Mouse (Mus musculus) G1E (cell line): ENCODE data around the gene S100a13. TPM values are rescaled to one million over a fixed set of nuclear protein-coding genes. Genes with fewer than 3 reads are reported as not detected.
A peak's percentile ranks its signal among the peaks of the same experiment; 100 is the strongest.

Experiments used
- ATAC-seq: 2 replicates; pipeline ENCODE4 v1.8.0; 2016; ENCODE audit warnings: mild to moderate bottlenecking; ENCODE audit not compliant: insufficient number of reproducible peaks, poor library complexity, low FRiP score, severe bottlenecking; ENCODE audit errors: extremely low read depth
- DNase-seq: peaks from one replicate; pipeline ENCODE4 v3.0.0; 2012; ENCODE audit warnings: low spot score
- H3K27me3 ChIP-seq: 2 replicates; pipeline ENCODE4 v1.6.1; 2012; ENCODE audit warnings: mild to moderate bottlenecking, low read length, inconsistent platforms; ENCODE audit not compliant: insufficient read depth
- H3K36me3 ChIP-seq: replicated peaks from 2 replicates; pipeline ENCODE3; 2012; ENCODE audit warnings: mild to moderate bottlenecking, inconsistent platforms
- H3K4me1 ChIP-seq: 2 replicates; pipeline ENCODE4 v1.6.1; 2012; ENCODE audit warnings: low read depth, low read length, inconsistent platforms, mixed read lengths; ENCODE audit not compliant: insufficient read depth
- H3K4me3 ChIP-seq: 2 replicates; pipeline ENCODE4 v1.5.1; 2012; ENCODE audit warnings: low read depth, mild to moderate bottlenecking, inconsistent platforms, low read length, moderate library complexity, mixed read lengths
- H3K9me3 ChIP-seq: replicated peaks from 2 replicates; pipeline ENCODE4 v1.6.1; 2012; ENCODE audit warnings: inconsistent platforms
- CTCF ChIP-seq: IDR thresholded peaks from 2 replicates; pipeline ENCODE4 v1.5.1; 2012; ENCODE audit warnings: low read depth, low read length, inconsistent platforms, mixed read lengths
- GATA1 ChIP-seq: IDR thresholded peaks from 2 replicates; pipeline ENCODE4 v1.6.1; 2012; ENCODE audit warnings: borderline replicate concordance, low read length, inconsistent platforms, mixed read lengths
- GATA2 ChIP-seq: IDR thresholded peaks from 2 replicates; pipeline ENCODE4 v1.6.1; 2012; ENCODE audit warnings: low read depth, low read length, inconsistent platforms, borderline replicate concordance
- POLR2AphosphoS5 ChIP-seq: IDR thresholded peaks from 2 replicates; pipeline ENCODE4 v1.6.1; 2012; ENCODE audit warnings: low read depth, low read length, inconsistent platforms; ENCODE audit not compliant: insufficient replicate concordance
- TAL1 ChIP-seq: conservative IDR thresholded peaks from 2 replicates; pipeline ENCODE4 v1.6.1; 2012; ENCODE audit warnings: low read depth, low read length, inconsistent platforms, mixed read lengths
- polyA plus RNA-seq: library from polyadenylated mRNA; stranded (reverse); fragments of >175 nt; gene quantifications from 2 replicates; pipeline ENCODE4 v1.2.3, GENCODE M21; 2012
- total RNA-seq, 2 experiments: library from RNA; stranded (forward) in 1 of 2; stranded (reverse) in 1 of 2; fragments of 200-1000 nt in 1 of 2; fragments of >200 nt in 1 of 2; fragmentation: Nextera tagmentation in 1 of 2; gene quantifications; 2 replicates each; pipeline ENCODE4 v1.2.3; 2014 to 2017

Gene S100a13
- total and polyA plus RNA-seq, 3 experiments = 2.4 to 67.3 (median 25.3) TPM

DNA sequence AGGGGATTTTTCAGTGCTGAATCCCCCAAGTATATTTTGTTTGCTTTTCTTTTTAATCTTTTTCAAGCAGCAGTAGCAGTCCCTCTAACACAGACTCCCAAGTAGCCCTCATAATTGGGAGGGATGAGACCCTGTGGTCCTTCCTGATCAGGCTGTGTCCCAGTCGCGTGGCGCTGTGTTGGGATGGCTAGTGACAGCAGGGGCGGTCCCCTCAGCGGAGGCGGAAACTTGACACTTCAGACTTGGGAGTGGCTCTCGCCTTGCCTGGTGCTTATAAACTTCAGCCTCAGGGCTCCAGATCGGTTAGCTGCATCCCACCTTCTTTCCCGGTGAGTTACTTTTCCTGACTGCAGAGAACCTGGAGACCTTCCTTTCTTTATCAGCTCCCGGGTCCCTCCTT lies 456 bp downstream of the S100a13 start:
- Histone ChIP-seq H3K9me3 (no peaks in the 10 kb centered on the region), H3K27me3 (no peaks in the 10 kb centered on the region), H3K36me3 (peaks cover 35% of the 10 kb centered on the region), H3K4me1 (peaks cover 32% of the 10 kb centered on the region), H3K4me3 (peak overlapping the region; percentile 70)
- TF ChIP-seq CTCF (no peak), TAL1 (no peak), POLR2AphosphoS5 (no peak), GATA2 (no peak), GATA1 (no peak)
- DNase-seq = peak; percentile 67
- ATAC-seq = peak; percentile 88

DNA sequence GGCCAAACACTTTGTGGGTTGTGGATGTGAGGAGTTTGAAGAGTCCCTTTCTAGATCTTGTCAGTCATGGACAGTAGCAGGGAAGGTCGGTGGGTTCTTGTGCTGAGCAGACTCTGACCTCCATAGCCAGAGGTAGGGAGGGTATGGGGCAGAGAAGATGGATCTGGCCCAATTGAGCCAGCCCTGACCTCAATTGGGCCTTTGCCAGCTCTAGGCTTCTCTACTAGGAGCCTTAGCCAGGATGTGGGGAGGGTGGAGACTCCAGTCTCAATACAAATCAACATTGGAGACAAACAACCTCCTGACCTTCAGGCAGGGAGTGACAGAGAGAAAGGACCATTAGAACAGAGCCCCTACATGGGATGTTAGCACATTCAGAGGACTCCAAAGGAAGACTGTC lies 1.0 kb downstream of the S100a13 start:
- ATAC-seq = no peak
- no peak for DNase-seq
- no peaks in the 10 kb centered on the region for H3K9me3 ChIP-seq
- H3K4me1 ChIP-seq = peaks cover 32% of the 10 kb centered on the region
- peak overlapping the region; percentile 70 for H3K4me3 ChIP-seq
- no peak for TF ChIP-seq POLR2AphosphoS5
- no peak for TF ChIP-seq GATA1
- no peak for TF ChIP-seq GATA2
- no peak for TF ChIP-seq CTCF
- H3K36me3 ChIP-seq = peaks cover 35% of the 10 kb centered on the region
- H3K27me3 ChIP-seq = no peaks in the 10 kb centered on the region

DNA sequence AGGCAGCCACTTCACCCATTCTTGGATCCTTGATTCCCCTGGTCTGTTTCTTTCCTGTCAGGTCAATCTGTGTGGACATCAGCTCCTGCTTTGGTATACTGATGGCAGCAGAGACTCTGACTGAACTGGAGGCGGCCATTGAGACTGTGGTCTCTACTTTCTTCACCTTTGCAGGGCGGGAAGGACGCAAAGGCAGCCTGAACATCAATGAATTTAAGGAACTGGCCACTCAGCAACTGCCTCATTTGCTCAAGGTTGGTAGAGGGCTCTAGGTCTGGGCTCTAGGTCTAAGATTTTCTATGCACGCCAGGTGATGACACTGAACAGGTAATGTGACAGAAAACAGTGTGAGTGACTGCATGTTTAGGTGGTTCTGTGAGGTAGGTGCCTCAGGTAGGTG lies 1.6 kb downstream of the S100a13 start:
- H3K4me3 ChIP-seq = no peak overlapping the region
- peaks cover 34% of the 10 kb centered on the region for H3K36me3 ChIP-seq

DNA sequence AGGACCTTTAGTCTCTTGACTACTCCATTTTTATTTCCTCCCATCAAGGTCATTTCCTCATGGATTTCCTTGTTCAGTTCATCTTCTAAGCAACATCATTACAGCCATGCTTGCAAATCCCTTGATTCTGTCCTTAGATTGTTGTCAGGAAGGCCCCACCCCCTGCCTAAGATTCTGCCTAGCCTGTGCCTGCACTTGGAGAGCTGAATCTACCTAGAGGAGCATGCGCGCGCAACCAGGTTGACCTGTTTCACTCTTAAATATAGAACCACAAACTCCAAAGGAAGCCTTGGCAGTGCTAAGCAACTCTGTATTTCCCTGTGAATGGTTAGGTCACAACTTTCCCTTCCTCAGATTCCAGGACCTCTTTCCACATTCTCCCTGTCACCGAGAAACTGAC lies 3.5 kb downstream of the S100a13 start:
- peaks cover 22% of the 10 kb centered on the region for H3K36me3 ChIP-seq
- H3K27me3 ChIP-seq = no peaks in the 10 kb centered on the region
- ATAC-seq (no peak), DNase-seq (no peak)
- no peak overlapping the region for H3K4me3 ChIP-seq
- TF ChIP-seq GATA1 = no peak
- no peak for TF ChIP-seq POLR2AphosphoS5
- no peak for TF ChIP-seq TAL1
- TF ChIP-seq GATA2 = no peak
- TF ChIP-seq CTCF = no peak
- peaks cover 27% of the 10 kb centered on the region for H3K4me1 ChIP-seq
- no peaks in the 10 kb centered on the region for H3K9me3 ChIP-seq

More for the DNA sequence above, 1.6 kb downstream of the S100a13 start:
- no peak for TF ChIP-seq CTCF
- no peak for TF ChIP-seq TAL1
- no peak for TF ChIP-seq POLR2AphosphoS5
- no peak for TF ChIP-seq GATA2
- no peak for TF ChIP-seq GATA1
- ATAC-seq (no peak), DNase-seq (no peak)
- no peaks in the 10 kb centered on the region for H3K9me3 ChIP-seq
- peaks cover 31% of the 10 kb centered on the region for H3K4me1 ChIP-seq
- H3K27me3 ChIP-seq = no peaks in the 10 kb centered on the region

DNA sequence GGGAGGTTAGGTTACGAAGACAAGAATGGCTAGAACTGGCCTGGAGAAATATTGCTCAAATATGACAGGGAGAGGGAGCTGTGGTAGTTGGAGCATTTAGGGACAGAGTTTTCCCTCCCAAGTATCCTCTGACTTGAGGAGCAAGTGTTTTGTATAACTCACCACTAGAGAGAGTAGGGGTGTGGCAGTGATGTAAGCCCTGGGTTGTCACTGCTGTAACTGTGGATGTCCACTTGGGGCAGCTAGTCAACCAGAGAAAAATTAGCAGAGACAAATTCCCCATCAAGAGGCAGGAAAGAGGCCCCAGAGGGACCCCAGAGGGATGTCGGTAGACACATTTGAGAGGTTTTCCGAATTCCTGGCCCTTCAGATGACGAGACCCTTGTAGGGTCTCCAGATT lies 11.2 kb downstream of the S100a13 start:
- Histone ChIP-seq H3K4me3 (no peak overlapping the region), H3K4me1 (peaks cover 9% of the 10 kb centered on the region), H3K9me3 (no peaks in the 10 kb centered on the region), H3K27me3 (peaks cover 33% of the 10 kb centered on the region), H3K36me3 (peaks cover 7% of the 10 kb centered on the region)
- ATAC-seq (no peak), DNase-seq (no peak)
- TF ChIP-seq TAL1 (no peak), POLR2AphosphoS5 (no peak), CTCF (no peak)

DNA sequence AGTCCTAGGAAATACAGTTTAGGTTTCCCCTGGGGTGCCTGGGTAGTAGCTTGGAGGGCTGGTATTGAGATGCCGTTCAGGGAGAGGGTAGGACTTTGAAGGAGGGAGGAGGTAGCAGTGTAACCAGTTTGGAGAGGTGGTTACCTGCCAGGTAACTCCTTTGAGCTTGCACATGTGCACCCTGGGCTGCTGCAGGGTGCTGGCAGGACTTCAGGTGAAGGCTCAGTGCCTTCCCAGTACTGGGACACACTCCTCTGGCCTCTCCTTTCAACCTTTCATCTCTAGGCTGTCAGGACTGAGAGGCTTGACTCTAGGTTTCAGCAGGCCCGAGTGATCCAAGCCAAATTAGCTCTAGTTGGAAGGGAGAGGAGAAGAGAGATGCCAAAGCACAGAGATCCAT lies 11.8 kb downstream of the S100a13 start:
- Histone ChIP-seq H3K36me3 (peaks cover 5% of the 10 kb centered on the region), H3K4me1 (peaks cover 9% of the 10 kb centered on the region), H3K4me3 (no peak overlapping the region), H3K27me3 (peaks cover 33% of the 10 kb centered on the region), H3K9me3 (no peaks in the 10 kb centered on the region)
- TF ChIP-seq POLR2AphosphoS5 (no peak), CTCF (no peak), GATA1 (no peak), TAL1 (no peak), GATA2 (no peak)
- no peak for DNase-seq
- no peak for ATAC-seq
